Mouse (Mus musculus) kidney, adult 10 weeks (tissue): ENCODE results near the gene Cyb561d2. TPM values are rescaled to one million over a fixed set of nuclear protein-coding genes. Genes with fewer than 3 reads are reported as not detected.

ENCODE experiments used
- polyA plus RNA-seq: library from polyadenylated mRNA; stranded (reverse); fragments of 350-450 nt; fragmentation: Illumina TruSeq; extraction: RNeasy Lipid Tissue Mini Kit (QIAGEN cat#74804); gene quantifications from one replicate; pipeline ENCODE4 v1.2.3, GENCODE M21; 2014; ENCODE audit warnings: low read depth, low replicate concordance

Gene Cyb561d2
- polyA plus RNA-seq: 7.2 TPM

DNA sequence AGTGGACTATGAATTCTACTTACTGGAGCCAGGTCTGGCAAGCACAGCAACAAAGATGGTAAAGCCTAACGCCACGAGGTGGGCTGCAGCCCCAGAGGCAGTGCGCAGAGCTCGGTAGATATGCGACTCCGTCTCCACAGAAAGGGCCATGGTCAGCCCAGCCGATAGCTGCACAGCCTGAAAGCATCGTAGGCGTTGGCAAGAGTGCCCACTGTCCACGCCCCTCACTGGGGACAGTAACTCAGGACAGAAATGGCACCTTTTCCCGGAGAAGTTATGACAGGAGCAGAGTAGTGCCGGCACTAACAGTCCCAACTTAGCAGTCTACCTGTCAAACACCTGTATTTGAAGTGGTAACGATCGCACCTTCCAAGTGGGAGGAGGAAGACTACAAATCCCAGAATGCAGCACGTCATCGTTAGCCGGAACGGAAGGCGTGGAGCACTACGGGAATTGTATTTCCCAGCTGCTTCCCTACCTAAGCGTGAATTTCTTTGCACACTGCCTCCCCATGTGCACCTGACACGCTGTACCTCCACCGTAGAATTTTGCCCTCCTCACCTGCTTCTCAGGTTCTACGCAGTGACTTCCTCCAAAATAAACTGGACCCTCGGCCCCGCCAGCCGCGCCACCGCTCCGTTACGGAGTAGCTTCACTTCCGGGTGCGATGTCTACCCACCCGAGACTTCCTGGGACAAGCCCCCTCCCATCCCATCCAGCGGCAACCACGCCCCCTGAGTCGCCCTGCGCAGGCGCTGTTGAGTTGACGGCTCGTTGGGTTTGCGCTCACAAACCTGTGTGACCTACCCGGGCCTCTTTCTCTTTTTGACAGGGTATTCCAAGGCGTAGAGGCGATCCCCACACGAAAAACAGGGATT is at the start of gene Cyb561d2, which contains the start of gene Nprl2:
TSS of gene Cyb561d2 (minus strand) at position 720 of the 878 bp plus-strand sequence.
TSS of gene Nprl2 (plus strand) at position 753 of the 878 bp plus-strand sequence.

DNA sequence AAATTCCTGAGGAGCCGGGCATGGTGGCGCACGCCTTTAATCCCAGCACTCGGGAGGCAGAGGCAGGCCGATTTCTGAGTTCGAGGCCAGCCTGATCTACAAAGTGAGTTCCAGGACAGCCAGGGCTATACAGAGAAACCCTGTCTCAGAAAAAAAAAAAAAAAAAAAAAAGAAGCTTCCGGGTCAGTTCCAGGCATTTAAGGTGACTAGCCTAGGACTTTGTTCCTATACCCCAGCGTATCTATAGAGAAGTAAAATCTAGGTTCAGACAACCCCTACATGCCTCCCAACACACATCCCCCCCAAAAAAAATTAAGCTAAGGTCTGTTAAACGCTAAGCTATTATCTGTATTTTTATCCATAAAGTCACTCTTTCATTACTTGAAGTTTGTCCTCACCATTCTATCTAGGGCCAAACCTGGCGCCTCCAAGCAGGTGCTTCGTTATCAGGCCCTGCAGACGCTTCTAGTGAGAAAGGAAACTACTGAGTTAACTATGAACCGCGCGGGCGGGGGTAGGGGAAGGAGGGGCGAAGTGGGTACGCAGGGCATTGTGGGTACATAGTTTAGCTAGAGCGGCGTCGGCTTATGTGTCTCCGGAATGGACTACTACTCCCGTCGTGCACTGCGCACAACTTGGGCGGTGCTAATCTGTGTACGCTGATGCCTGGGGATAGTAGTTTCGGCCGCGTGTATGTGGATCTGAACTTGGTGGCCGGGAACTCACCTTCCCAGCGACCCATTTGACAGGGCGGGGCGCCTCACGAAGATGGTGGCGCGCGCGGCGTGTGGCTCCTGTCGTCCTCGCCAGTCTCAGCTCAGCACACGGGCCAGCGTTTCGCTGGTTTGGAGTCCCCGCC is 45.2 kb upstream of the Cyb561d2 start, which contains the start of gene Ifrd2:
TSS of gene Ifrd2 (plus strand) at position 669 of the 859 bp plus-strand sequence.

DNA sequence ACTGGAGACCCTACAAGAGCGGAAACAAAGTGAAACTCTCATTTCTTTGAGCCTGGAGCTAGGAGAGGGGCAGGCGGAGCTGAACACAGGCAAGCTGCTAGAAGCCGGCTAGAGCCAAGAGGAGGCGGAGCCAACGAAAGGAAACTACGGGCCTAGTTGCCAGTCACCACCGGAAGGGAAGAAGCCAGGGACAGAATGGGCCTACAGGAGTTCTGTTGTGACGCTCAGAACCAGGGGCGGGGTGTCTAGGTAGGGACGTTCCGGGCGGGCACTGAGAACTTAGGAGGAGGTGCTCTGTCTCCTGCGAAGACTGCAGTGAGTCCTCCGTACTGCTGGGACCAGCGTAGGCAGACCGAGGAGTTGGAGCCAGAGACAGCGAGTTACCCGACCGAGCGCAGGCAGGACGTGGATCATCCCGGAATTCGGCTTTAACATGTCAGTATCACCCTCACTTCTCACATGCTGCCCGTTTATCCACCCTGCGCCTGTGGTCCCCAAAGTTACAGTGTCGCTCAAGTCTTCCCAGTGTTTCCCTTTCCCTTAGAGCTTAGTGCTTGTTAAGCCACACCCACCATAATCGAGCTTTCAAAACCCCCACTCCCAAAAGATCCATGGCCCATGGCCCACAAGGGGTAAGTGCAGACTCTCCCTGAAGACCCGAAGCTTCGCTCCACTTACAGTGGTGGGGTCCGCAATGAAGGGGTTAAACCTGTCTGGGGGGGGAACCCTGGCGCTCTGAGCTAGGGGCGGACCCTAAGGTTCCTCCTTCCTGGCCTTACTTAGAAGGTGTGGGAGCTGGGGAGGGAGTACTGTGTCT is 38.7 kb upstream of the Cyb561d2 start, which contains the start of gene Hyal3:
TSS of gene Hyal3 (plus strand) at position 318 of the 817 bp plus-strand sequence.

DNA sequence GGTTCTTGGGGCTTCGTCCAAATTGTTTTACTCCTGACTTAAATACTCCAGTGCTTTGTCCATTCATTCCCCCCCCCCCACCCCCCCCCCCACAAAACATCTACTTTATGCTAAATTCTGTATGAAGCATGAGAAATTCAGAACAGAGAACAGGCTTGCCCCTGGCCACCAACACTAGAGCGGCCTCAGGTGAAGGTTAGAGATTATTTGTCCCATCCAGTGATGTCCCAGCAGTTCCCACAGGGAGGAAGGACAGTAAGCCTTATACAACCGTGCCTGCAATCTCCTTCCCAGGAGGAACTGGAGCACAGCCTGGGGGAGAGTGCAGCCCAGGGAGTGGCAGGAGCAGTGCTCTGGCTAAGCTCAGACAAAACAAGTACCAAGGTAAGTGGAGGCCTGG is 36.6 kb upstream of the Cyb561d2 start, which contains the start of gene Naa80:
TSS of gene Naa80 (plus strand) at position 301 of the 400 bp plus-strand sequence.

DNA sequence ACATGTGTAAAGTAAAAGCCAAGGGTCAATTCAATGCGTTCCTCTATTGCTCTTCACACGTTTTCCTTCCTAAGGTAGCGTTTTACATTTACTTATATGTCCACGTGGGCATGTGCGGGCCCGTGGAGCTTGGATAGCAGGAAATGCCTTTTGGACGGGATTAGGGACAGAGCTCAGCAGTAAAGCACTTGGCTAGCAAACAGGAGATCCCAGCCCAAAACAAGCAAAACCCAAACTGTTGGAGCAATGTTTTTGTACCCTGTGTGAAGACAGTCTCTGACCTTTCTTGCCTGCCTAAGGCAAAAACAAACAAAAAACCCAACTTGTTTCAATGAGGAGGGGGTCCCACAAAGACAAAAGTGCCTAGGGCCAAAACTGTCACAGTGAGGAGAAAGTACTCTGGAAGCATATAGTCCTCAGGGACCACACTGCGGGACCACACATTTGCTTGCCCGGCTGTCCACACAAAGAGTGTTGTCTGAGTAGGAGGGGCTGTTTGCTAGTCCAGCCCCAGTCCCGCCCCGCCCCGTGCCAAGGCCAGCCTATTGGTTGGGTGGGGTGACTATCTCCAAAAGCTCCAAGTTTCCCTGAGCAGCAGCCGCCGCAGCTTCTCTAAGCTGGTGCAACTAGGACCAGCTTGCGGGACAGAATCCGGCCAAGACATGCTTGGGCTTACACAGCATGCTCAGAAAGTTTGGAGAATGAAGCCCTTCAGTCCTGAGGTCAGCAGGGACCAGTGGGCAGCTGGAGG is 34.5 kb upstream of the Cyb561d2 start, which contains the start of gene Hyal1:
TSS of gene Hyal1 (plus strand) at position 571 of the 751 bp plus-strand sequence.

DNA sequence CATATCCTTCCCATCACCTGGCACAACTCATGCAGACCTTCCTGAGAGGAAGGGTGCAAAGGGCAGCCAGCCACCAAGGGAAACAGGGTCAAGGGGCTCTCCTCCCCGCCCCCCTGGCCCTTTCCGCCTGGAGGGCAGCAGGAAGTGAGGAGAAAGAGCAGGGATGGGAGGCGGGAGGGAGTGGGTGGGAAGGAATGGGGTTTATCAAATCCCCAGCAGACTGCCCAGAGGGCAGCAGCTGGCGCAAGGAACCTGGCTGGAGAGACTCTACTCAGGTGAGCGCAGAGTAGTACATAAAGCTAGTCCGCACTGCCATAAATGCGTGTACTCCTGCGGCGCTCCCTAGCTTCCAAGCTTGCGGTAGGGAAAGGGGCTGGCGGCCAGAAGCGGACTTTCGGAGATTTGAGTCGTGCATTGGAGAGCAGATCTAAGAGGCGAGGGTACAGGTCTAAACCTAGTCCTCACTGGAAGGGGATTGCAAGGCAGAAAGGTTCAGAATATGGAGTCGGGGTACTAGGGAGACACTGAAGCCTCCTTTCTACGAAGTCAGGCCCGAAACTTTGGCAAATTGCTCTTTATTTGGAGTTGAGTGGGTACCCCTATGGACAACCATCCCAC is 25.8 kb upstream of the Cyb561d2 start, which contains the start of gene Hyal2:
TSS of gene Hyal2 (plus strand) at position 244 of the 618 bp plus-strand sequence.

DNA sequence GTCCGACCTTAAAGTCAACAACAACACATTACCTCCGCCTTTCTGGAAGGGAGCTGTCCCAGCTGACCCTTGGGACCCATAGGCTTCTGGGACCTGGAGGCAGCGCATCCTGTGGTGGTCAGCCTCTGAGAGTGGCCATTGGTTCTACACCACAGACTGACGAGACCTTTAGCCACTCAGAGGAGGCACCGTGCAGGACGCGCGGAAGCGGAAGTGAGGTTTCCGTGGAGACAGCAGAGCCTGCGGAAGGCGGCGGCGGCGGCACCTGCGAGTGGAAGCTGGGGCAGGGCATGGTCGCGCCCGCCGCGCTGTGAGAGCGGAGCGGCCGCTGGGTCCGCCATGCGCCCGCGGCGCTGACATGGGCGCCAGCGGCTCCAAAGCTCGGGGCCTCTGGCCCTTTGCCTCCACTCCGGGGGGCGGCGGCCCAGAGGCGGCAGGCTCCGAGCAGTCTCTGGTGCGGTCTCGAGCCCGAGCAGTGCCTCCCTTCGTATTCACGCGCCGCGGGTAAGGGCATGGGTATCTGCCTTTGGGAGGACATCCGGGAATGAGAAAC is 21.1 kb upstream of the Cyb561d2 start, which contains the start of gene Tusc2:
TSS of gene Tusc2 (plus strand) at position 227 of the 553 bp plus-strand sequence.

DNA sequence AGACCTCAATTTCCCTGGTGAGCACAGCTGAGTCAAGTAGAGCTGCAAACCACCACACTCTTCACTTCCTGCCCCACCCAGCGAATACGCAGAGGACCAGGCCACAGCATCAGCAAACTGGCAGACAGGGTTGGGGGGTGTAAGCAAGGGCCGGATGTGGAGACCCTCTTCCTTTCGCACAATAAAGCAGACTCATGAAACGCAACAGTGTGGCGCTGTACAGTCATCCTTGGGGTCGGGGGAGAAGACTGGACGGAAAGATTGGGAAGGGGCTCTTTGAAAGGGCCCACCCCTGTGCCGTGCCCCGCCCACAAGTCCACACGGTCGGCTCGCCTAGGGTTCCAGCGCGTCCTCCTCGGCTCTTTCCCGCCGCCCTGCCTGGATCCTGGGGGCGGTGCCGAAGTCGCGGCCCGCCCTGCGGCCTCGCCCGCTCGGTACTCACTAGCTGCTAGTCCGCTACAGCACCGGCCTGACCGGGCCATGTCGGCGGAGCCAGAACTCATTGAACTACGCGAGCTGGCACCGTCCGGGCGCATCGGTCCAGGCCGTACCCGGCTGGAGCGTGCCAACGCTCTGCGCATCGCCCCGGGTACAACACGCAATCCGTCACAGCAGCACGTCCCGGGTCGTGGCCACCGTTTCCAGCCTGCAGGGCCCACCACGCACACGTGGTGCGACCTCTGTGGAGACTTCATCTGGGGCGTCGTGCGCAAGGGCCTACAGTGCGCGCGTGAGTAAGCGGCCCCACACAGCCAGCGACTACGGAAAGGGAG is 9.3 kb upstream of the Cyb561d2 start, which contains the start of gene Rassf1:
TSS of gene Rassf1 (plus strand) at position 439 of the 773 bp plus-strand sequence.

DNA sequence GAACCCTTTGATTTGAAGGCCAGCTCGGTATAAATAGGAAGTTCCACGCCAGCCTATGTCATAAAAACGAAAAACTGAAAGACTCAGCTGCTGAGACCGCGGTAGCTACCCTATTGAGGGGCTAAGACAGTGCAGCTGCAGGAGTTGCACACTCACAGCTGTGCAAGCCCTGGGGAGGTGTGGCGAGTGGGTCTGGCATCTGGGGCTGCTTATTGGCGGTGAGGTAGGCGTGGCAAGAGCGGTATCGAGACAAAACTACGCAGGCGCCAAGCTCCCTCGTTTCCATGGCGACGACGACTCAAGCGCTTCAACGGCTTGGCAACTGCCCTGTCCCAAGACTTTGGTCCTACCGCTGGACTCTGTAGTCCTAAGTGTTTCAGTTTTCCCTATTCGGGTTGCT is 5.0 kb upstream of the Cyb561d2 start, which contains the start of gene Zmynd10:
TSS of gene Zmynd10 (plus strand) at position 273 of the 400 bp plus-strand sequence.

DNA sequence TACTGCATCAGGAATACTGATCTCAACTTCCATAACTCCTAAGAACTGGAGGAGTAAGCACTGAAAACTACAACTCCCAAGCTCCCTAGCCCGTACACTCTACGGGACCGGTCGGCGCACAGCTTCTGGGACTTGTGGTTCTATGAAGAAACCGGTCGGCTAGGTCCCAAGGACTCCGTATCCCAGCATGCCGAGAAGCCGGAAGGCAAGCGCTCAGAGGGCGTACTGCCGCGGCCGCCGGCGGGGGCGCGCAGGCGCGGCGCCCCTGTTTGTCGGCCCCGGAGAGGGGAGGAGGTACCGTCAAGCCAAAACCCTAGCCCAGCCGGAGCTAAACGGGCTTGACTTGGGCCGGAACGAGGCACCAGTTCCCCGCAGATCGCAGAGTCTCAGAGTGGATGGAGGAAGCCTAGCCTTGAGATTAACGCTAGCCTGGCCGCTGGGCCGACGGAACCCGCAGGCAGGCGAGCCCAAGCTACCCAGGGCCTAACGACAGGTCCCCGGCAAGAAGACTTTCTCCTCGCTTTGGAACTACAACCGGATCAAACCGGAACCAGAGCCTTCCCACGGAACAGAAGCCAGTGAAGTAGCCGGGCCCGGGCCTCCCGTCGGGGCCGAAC is 8.1 kb downstream of the Cyb561d2 start, which contains the start of gene Tmem115:
TSS of gene Tmem115 (plus strand) at position 155 of the 617 bp plus-strand sequence.

Other genes starting within 250 kb of the Cyb561d2 start
- gene Cish, start 246.2 kb downstream of the Cyb561d2 start, polyA plus RNA-seq: 2.0 TPM
- gene Hemk1, start 203.8 kb downstream of the Cyb561d2 start, polyA plus RNA-seq: 1.9 TPM
- gene 6430571L13Rik, start 201.6 kb downstream of the Cyb561d2 start, polyA plus RNA-seq: 0.28 TPM
- gene Cacna2d2, start 142.6 kb downstream of the Cyb561d2 start, polyA plus RNA-seq: not detected
- gene Tmem115, start 8.2 kb downstream of the Cyb561d2 start, polyA plus RNA-seq: 0.20 TPM
- gene Nprl2, start within 50 bp of the Cyb561d2 start, polyA plus RNA-seq: 1.6 TPM
- 0.81 TPM for gene Zmynd10, start 5.1 kb upstream of the Cyb561d2 start, polyA plus RNA-seq
- gene Rassf1, start 9.4 kb upstream of the Cyb561d2 start, polyA plus RNA-seq: 8.6 TPM
- 24.5 TPM for gene Tusc2, start 21.1 kb upstream of the Cyb561d2 start, polyA plus RNA-seq
- 1.8 TPM for gene Hyal2, start 25.8 kb upstream of the Cyb561d2 start, polyA plus RNA-seq
- 3.0 TPM for gene Hyal1, start 34.7 kb upstream of the Cyb561d2 start, polyA plus RNA-seq
- 2.0 TPM for gene Naa80, start 36.7 kb upstream of the Cyb561d2 start, polyA plus RNA-seq
- 0.24 TPM for gene Hyal3, start 38.6 kb upstream of the Cyb561d2 start, polyA plus RNA-seq
- gene Ifrd2, start 45.4 kb upstream of the Cyb561d2 start, polyA plus RNA-seq: 33.1 TPM
- 2.6 TPM for gene Sema3b, start 67.0 kb upstream of the Cyb561d2 start, polyA plus RNA-seq
- 18.2 TPM for gene Gnai2, start 93.2 kb upstream of the Cyb561d2 start, polyA plus RNA-seq
- gene Slc38a3, start 127.3 kb upstream of the Cyb561d2 start, polyA plus RNA-seq: 1.4 TPM
- not detected for gene Gnat1, start 137.5 kb upstream of the Cyb561d2 start, polyA plus RNA-seq
- 1.9 TPM for gene Sema3f, start 168.3 kb upstream of the Cyb561d2 start, polyA plus RNA-seq
- gene Rbm5, start 228.8 kb upstream of the Cyb561d2 start, polyA plus RNA-seq: 90.8 TPM